Mouse (Mus musculus): ENCODE results near the gene Bola1.
A peak's percentile ranks its signal among the peaks of the same experiment; 100 is the strongest.

DNA sequence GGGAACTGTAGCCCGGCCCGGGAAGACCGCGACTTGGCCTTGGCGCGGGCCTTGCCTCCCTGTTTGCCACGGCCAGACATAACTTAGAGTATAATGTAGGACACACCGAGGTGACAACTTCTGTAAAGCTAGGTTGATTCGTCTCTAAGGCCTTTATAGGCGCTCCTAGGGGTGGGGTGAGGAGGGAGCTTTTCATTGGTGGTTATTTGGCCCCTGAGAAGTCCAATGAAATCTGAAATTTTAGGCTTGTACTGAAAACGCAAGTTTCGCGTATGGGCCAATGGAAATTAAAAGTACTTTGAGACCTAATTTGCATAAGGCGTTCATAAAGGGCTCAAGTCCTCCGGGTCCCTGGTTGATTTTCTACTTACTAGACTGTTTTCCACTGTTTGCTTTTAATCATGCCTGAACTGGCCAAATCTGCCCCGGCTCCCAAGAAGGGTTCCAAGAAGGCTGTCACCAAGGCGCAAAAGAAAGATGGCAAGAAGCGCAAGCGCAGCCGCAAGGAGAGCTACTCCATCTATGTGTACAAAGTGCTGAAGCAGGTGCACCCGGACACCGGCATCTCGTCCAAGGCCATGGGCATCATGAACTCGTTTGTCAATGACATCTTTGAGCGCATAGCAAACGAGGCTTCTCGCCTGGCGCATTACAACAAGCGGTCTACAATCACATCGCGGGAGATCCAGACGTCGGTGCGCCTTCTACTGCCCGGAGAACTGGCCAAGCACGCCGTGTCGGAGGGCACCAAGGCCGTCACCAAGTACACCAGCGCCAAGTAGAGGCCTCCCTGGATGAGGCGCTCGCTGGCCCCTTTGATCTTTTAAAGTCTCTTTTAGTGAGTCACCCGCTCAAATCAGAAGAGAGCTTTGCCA is 1.5 kb upstream of the Bola1 start, which contains the start of the genes Hist2h2ac and Hist2h2be:
- TF ChIP-seq POLR2A (IDR thresholded peaks at IDR 0.05; ENCODE audit: control insufficient read depth in 1 of 2, insufficient read depth in 1 of 2, low read depth in 1 of 2, low read length in 2 of 2, poor library complexity in 1 of 2), result peak; percentile 81 to 100
- TF ChIP-seq CTCF (IDR thresholded peaks at IDR 0.05 in 2 of 3, conservative IDR thresholded peaks at IDR 0.05 in 1 of 3; ENCODE audit: control insufficient read depth in 1 of 3, insufficient read depth in 1 of 3, low read depth in 2 of 3, low read length in 3 of 3, poor library complexity in 1 of 3, severe bottlenecking in 1 of 3), result no peak
- TF ChIP-seq TBP (IDR thresholded peaks at IDR 0.05; ENCODE audit: low read depth, low read length), result peak; percentile 99
